ENCODE assay signal across 9 mouse cellular contexts in genomic region chr9:21601722-21602399, GRCm38 (mm10). TPM values are rescaled to one million over a fixed set of nuclear protein-coding genes. Genes with fewer than 3 reads are reported as not detected.
DNase-seq lines count a peak whose midpoint lies in the region; ATAC-seq lines count a peak whose summit lies in the region.
"Had no signal": no experiment of that assay in that cellular context is flagged by ENCODE, and none has a peak within 500 bp of the region (broad histone marks: within the 10 kb centered on the region; RNA-seq: fewer than 3 reads in every experiment).

No protein-coding gene starts in this region.

- no peak overlapping the region for H3K4me3 ChIP-seq in forebrain, embryonic 12.5 days (replicated peaks)
- no peak overlapping the region for H3K4me3 ChIP-seq in hindbrain, embryonic 12.5 days

- no peaks in the 10 kb centered on the region for H3K9me3 ChIP-seq in forebrain, embryonic 12.5 days
- no peaks in the 10 kb centered on the region for H3K9me3 ChIP-seq in hindbrain, embryonic 12.5 days (replicated peaks)

- 48% methylated on average over 10 of the region's 10 CpGs for WGBS in forebrain, embryonic 12.5 days
- 48% methylated on average over 10 of the region's 10 CpGs for WGBS in hindbrain, embryonic 12.5 days

- H3K9ac ChIP-seq in forebrain, embryonic 12.5 days = no peak overlapping the region
- no peak overlapping the region for H3K9ac ChIP-seq in hindbrain, embryonic 12.5 days

- H3K4me2 ChIP-seq in forebrain, embryonic 12.5 days = no peak overlapping the region
- H3K4me2 ChIP-seq in hindbrain, embryonic 12.5 days (replicated peaks) = no peak overlapping the region

- no peaks in the 10 kb centered on the region for H3K36me3 ChIP-seq in forebrain, embryonic 12.5 days (replicated peaks)
- H3K36me3 ChIP-seq in hindbrain, embryonic 12.5 days = no peaks in the 10 kb centered on the region

- H3K4me1 ChIP-seq in forebrain, embryonic 12.5 days = peaks cover 2% of the 10 kb centered on the region; the same call in 1 of the 2 replicates
- no peaks in the 10 kb centered on the region for H3K4me1 ChIP-seq in hindbrain, embryonic 12.5 days

- ATAC-seq in forebrain, embryonic 12.5 days (ENCODE audit: low FRiP score) = peak; percentile 70
- ATAC-seq in hindbrain, embryonic 12.5 days (ENCODE audit: low FRiP score) = 0 out of 2 replicates have a peak, but pooled peaks have one; percentile 54

- peak; percentile 76 for DNase-seq in MN1 (ENCODE audit: low spot score)
- peak; percentile 76 for DNase-seq in c-Kit-negative CD71-positive TER-119-positive erythroid progenitor cells, embryonic 14.5 days (ENCODE audit: low read depth, low spot score)
- peak; percentile 36 for DNase-seq in layer of hippocampus, adult 9-11 months
- peak; percentile 80 for DNase-seq in lung, postnatal 14 days
- peak; percentile 84 for DNase-seq in retina, postnatal 1 day
- peak; percentile 61 to 68 for DNase-seq in urinary bladder, postnatal 36 days (ENCODE audit: low spot score in 2 of 2)

- H3K27ac ChIP-seq in forebrain, embryonic 12.5 days = no peak overlapping the region
- H3K27ac ChIP-seq in hindbrain, embryonic 12.5 days = no peak overlapping the region
- H3K27ac ChIP-seq: macrophage had no signal

- no peaks in the 10 kb centered on the region for H3K27me3 ChIP-seq in forebrain, embryonic 12.5 days
- no peaks in the 10 kb centered on the region for H3K27me3 ChIP-seq in hindbrain, embryonic 12.5 days

RNA-seq across cellular contexts. Expression of gene Yipf2, which starts 9.2 kb away (rescaled TPM):
- 17.3 TPM in 2 replicates for polyA plus RNA-seq in forebrain, embryonic 12.5 days (2016; fragmentation: Nextera tagmentation; extraction: Ambion mirVana)
- polyA plus RNA-seq in hindbrain, embryonic 12.5 days (2016; fragmentation: Nextera tagmentation; extraction: Ambion mirVana) = 19.4 and 21.5 TPM in 2 replicates

RNA-seq across cellular contexts. Expression of gene Timm29, which starts 9.3 kb away (rescaled TPM):
- 54.5 and 55.9 TPM in 2 replicates for polyA plus RNA-seq in forebrain, embryonic 12.5 days (2016; fragmentation: Nextera tagmentation; extraction: Ambion mirVana)
- polyA plus RNA-seq in hindbrain, embryonic 12.5 days (2016; fragmentation: Nextera tagmentation; extraction: Ambion mirVana) = 56.5 and 61.0 TPM in 2 replicates

RNA-seq across cellular contexts. Expression of gene Smarca4, which starts 14.1 kb away (rescaled TPM):
- 184 and 203 TPM in 2 replicates for polyA plus RNA-seq in forebrain, embryonic 12.5 days (2016; fragmentation: Nextera tagmentation; extraction: Ambion mirVana)
- 173 and 181 TPM in 2 replicates for polyA plus RNA-seq in hindbrain, embryonic 12.5 days (2016; fragmentation: Nextera tagmentation; extraction: Ambion mirVana)

RNA-seq across cellular contexts. Expression of gene Carm1, which starts 55.2 kb away (rescaled TPM):
- polyA plus RNA-seq in forebrain, embryonic 12.5 days (2016; fragmentation: Nextera tagmentation; extraction: Ambion mirVana) = 54.7 and 62.5 TPM in 2 replicates
- polyA plus RNA-seq in hindbrain, embryonic 12.5 days (2016; fragmentation: Nextera tagmentation; extraction: Ambion mirVana) = 76.7 and 77.9 TPM in 2 replicates
